Mouse (Mus musculus): ENCODE results near the gene P2rx6. TPM values are rescaled to one million over a fixed set of nuclear protein-coding genes. Genes with fewer than 3 reads are reported as not detected.

Gene P2rx6
- total RNA-seq, 2 experiments from 2014 or later = 1.8 to 2.8 TPM

GRCm38 (mm10) chr16:17621936-17622335 lies 60.3 kb downstream of the P2rx6 start:
- no peak for DNase-seq (ENCODE audit: low spot score in 2 of 2)

- DNase-seq (ENCODE audit: low spot score in 2 of 2) = no peak
Observed at GRCm38 (mm10) chr16:17625488-17626268, 64.0 kb downstream of the P2rx6 start.

- no peak for DNase-seq (ENCODE audit: low spot score in 2 of 2)
Observed at GRCm38 (mm10) chr16:17626269-17626555, 64.5 kb downstream of the P2rx6 start.

Other genes starting within 250 kb of the P2rx6 start
- gene Serpind1, start 230.5 kb upstream of the P2rx6 start, total RNA-seq (2021) = under 1 TPM; 0.29 to 0.30 TPM
- 10 to 100 TPM; 27.7 to 29.3 TPM for gene Snap29, start 155.9 kb upstream of the P2rx6 start, total RNA-seq (2021)
- gene Pi4ka, start 155.6 kb upstream of the P2rx6 start, total RNA-seq (2021) = 100 to 1,000 TPM in 1 of 2 experiments, 10 to 100 TPM in 1; 95.5 to 105 TPM
- 10 to 100 TPM; 38.3 to 39.2 TPM for gene Crkl, start 109.9 kb upstream of the P2rx6 start, total RNA-seq (2021)
- 10 to 100 TPM in 1 of 2 experiments, 1 to 10 TPM in 1; 7.3 to 11.7 TPM for gene Aifm3, start 72.3 kb upstream of the P2rx6 start, total RNA-seq (2021)
- gene Lztr1, start 53.2 kb upstream of the P2rx6 start, total RNA-seq (2021) = 10 to 100 TPM; 58.7 to 64.6 TPM
- gene Thap7, start 30.7 kb upstream of the P2rx6 start, total RNA-seq (2021) = 10 to 100 TPM; 35.1 to 38.5 TPM
- not detected for gene Lrrc74b, start 638 bp upstream of the P2rx6 start, total RNA-seq (2021)
- 10 to 100 TPM in 1 of 2 experiments, 1 to 10 TPM in 1; 8.7 to 14.2 TPM for gene Slc7a4, start 21.3 kb downstream of the P2rx6 start, total RNA-seq (2021)
- 10 to 100 TPM; 29.9 to 30.2 TPM for gene Smpd4, start 57.5 kb downstream of the P2rx6 start, total RNA-seq (2021)
- 1 to 10 TPM; 1.2 to 1.8 TPM for gene Ccdc74a, start 84.6 kb downstream of the P2rx6 start, total RNA-seq (2021)
- 10 to 100 TPM; 57.1 to 58.2 TPM for gene Med15, start 171.0 kb downstream of the P2rx6 start, total RNA-seq (2021)
- 10 to 100 TPM; 29.8 to 38.3 TPM for gene Klhl22, start 197.7 kb downstream of the P2rx6 start, total RNA-seq (2021)
- gene Scarf2, start 235.4 kb downstream of the P2rx6 start, total RNA-seq (2021) = 10 to 100 TPM in 1 of 2 experiments, 1 to 10 TPM in 1; 9.5 to 11.7 TPM